27 mouse cellular contexts compared by ENCODE assay signal in genomic region chr9:75363001-75363400, GRCm38 (mm10). TPM values are rescaled to one million over a fixed set of nuclear protein-coding genes. Genes with fewer than 3 reads are reported as not detected.
DNase-seq lines count a peak whose midpoint lies in the region; ATAC-seq and TF ChIP-seq lines count a peak whose summit lies in the region.
"Had no signal": no experiment of that assay in that cellular context is flagged by ENCODE, and none has a peak within 500 bp of the region (broad histone marks: within the 10 kb centered on the region; RNA-seq: fewer than 3 reads in every experiment).

No protein-coding gene starts in this region.

- ATAC-seq in intestine, postnatal 0 days = peak; percentile 42
- no peak for ATAC-seq in intestine, embryonic 16.5 days
- ATAC-seq: forebrain, embryonic 13.5 days; midbrain, embryonic 15.5 days had no signal

- no peaks in the 10 kb centered on the region for H3K36me3 ChIP-seq in intestine, postnatal 0 days (ENCODE audit: control insufficient read depth, insufficient read depth)
- H3K36me3 ChIP-seq in intestine, embryonic 16.5 days (ENCODE audit: control insufficient read depth, insufficient read depth, low read length) = no peaks in the 10 kb centered on the region
- H3K36me3 ChIP-seq: hindbrain, embryonic 12.5 days; limb, embryonic 10.5 days; midbrain, embryonic 15.5 days had no signal

- TF ChIP-seq CTCF in intestine, postnatal 0 days (IDR thresholded peaks at IDR 0.05; ENCODE audit: low read depth) = no peak
- TF ChIP-seq CTCF in bone marrow, adult 2 months (IDR thresholded peaks at IDR 0.05; ENCODE audit: control insufficient read depth, insufficient read depth, low read length) = no peak
- no peak for TF ChIP-seq CTCF in layer of hippocampus, adult 2 months (conservative IDR thresholded peaks at IDR 0.05)

- H3K27ac ChIP-seq in intestine, postnatal 0 days (ENCODE audit: low read depth, low read length) = no peak overlapping the region
- no peak overlapping the region for H3K27ac ChIP-seq in intestine, embryonic 16.5 days (ENCODE audit: low read length)
- peak overlapping the region; percentile 14; the same call in 1 of the 2 replicates for H3K27ac ChIP-seq in bone marrow, adult 2 months (ENCODE audit: control insufficient read depth, insufficient read depth, low read depth, low read length, poor library complexity)
- no peak overlapping the region for H3K27ac ChIP-seq in layer of hippocampus, adult 2 months
- H3K27ac ChIP-seq: forebrain, embryonic 13.5 days; hindbrain, embryonic 12.5 days; limb, embryonic 10.5 days; midbrain, embryonic 15.5 days had no signal

- no peaks in the 10 kb centered on the region for H3K9me3 ChIP-seq in intestine, postnatal 0 days (ENCODE audit: control insufficient read depth)
- no peaks in the 10 kb centered on the region for H3K9me3 ChIP-seq in intestine, embryonic 16.5 days (ENCODE audit: control insufficient read depth, low read length)
- H3K9me3 ChIP-seq: forebrain, embryonic 13.5 days; hindbrain, embryonic 12.5 days; limb, embryonic 10.5 days; midbrain, embryonic 15.5 days had no signal

- 74% methylated on average over 5 of the region's 5 CpGs for WGBS in intestine, postnatal 0 days
- 71% methylated on average over 5 of the region's 5 CpGs for WGBS in intestine, embryonic 16.5 days
- 83% methylated on average over 5 of the region's 5 CpGs for WGBS in bone marrow, adult 2 months

- no peak overlapping the region for H3K4me2 ChIP-seq in intestine, postnatal 0 days (replicated peaks; ENCODE audit: low read depth)
- H3K4me2 ChIP-seq in intestine, embryonic 16.5 days (ENCODE audit: low read depth, low read length) = no peak overlapping the region
- H3K4me2 ChIP-seq: forebrain, embryonic 13.5 days; hindbrain, embryonic 12.5 days; liver, embryonic 11.5 days; midbrain, embryonic 15.5 days had no signal

- peak; percentile 39 for DNase-seq in adrenal gland, adult 8-10 months
- DNase-seq in adrenal gland, postnatal 25 days = no peak
- peak; percentile 82 for DNase-seq in testis, postnatal 14 days (ENCODE audit: low spot score)
- no peak for DNase-seq in layer of hippocampus, adult 2 months (ENCODE audit: low spot score in 2 of 2)
- DNase-seq in lung, postnatal 4 days = no peak
- DNase-seq: cerebellum, adult 9-11 months; gastrocnemius, postnatal 36 days; kidney, postnatal 4 days; retina, postnatal 1 day; thymus, postnatal 36 days had no signal

- no peaks in the 10 kb centered on the region for H3K27me3 ChIP-seq in intestine, postnatal 0 days (replicated peaks; ENCODE audit: control insufficient read depth, insufficient read depth, low read length)
- H3K27me3 ChIP-seq in intestine, embryonic 16.5 days (replicated peaks; ENCODE audit: control insufficient read depth, insufficient read depth, low read length) = no peaks in the 10 kb centered on the region
- H3K27me3 ChIP-seq: forebrain, embryonic 13.5 days; hindbrain, embryonic 12.5 days; midbrain, embryonic 15.5 days had no signal

- no peak overlapping the region for H3K4me3 ChIP-seq in intestine, postnatal 0 days (ENCODE audit: low read depth, low read length)
- H3K4me3 ChIP-seq in intestine, embryonic 16.5 days (ENCODE audit: low read length) = no peak overlapping the region
- H3K4me3 ChIP-seq in bone marrow, adult 2 months (replicated peaks; ENCODE audit: control insufficient read depth, low read depth, low read length) = no peak overlapping the region
- no peak overlapping the region for H3K4me3 ChIP-seq in layer of hippocampus, adult 2 months
- H3K4me3 ChIP-seq: forebrain, embryonic 13.5 days; hindbrain, embryonic 12.5 days; limb, embryonic 10.5 days; midbrain, embryonic 15.5 days; myocyte had no signal

- TF ChIP-seq POLR2A in bone marrow, adult 2 months (IDR thresholded peaks at IDR 0.05; ENCODE audit: borderline replicate concordance, control insufficient read depth, low read depth, low read length) = no peak

- no peaks in the 10 kb centered on the region for H3K4me1 ChIP-seq in intestine, postnatal 0 days (replicated peaks; ENCODE audit: control insufficient read depth, insufficient read depth, low read length)
- no peaks in the 10 kb centered on the region for H3K4me1 ChIP-seq in intestine, embryonic 16.5 days (ENCODE audit: control insufficient read depth, insufficient read depth, low read length)
- H3K4me1 ChIP-seq in bone marrow, adult 2 months (ENCODE audit: control insufficient read depth, insufficient read depth, low read length) = peaks cover 6% of the 10 kb centered on the region; the same call in 1 of the 2 replicates
- H3K4me1 ChIP-seq: forebrain, embryonic 13.5 days; hindbrain, embryonic 12.5 days; limb, embryonic 10.5 days; midbrain, embryonic 15.5 days had no signal

- no peak overlapping the region for H3K9ac ChIP-seq in intestine, postnatal 0 days (ENCODE audit: low read depth, low read length)
- H3K9ac ChIP-seq in intestine, embryonic 16.5 days (ENCODE audit: low read depth, low read length) = no peak overlapping the region
- H3K9ac ChIP-seq: forebrain, embryonic 13.5 days; hindbrain, embryonic 12.5 days; midbrain, embryonic 15.5 days had no signal

RNA-seq across cellular contexts. Expression of gene Bcl2l10, which starts 15.4 kb away (rescaled TPM):
- total RNA-seq in adrenal gland, adult 8-10 months (2022) = under 1 TPM in 2 of 4 experiments, not detected in 2; 0.41 to 0.97 TPM
- total RNA-seq in adrenal gland, postnatal 25 days (2021) = not detected in 2 replicates
- not detected in 2 replicates for polyA plus RNA-seq in intestine, postnatal 0 days (2015; fragmentation: Nextera tagmentation; extraction: Ambion mirVana)
- not detected in 2 replicates for polyA plus RNA-seq in intestine, embryonic 16.5 days (2015; fragmentation: Nextera tagmentation; extraction: Ambion mirVana)
- not detected in 2 replicates for polyA plus RNA-seq in bone marrow, adult 2 months (2011; ENCODE audit: insufficient read depth, insufficient read length, low replicate concordance, missing spikeins)
- not detected for total RNA-seq in layer of hippocampus, adult 2 months (2021)
- total RNA-seq: gastrocnemius, postnatal 36 days; layer of hippocampus, postnatal 10 days; megakaryocyte-erythroid progenitor cell, adult 5-6 weeks had no signal
- polyA plus RNA-seq: embryonic facial prominence, embryonic 11.5 days; forebrain, embryonic 13.5 days; heart, embryonic 16.5 days; hindbrain, embryonic 12.5 days; intestine, embryonic 14.5 days; kidney, embryonic 14.5 days; limb, embryonic 10.5 days; liver, embryonic 11.5 days; midbrain, embryonic 15.5 days; myocyte; neural tube, embryonic 14.5 days; stomach, embryonic 16.5 days had no signal

RNA-seq across cellular contexts. Expression of gene Mapk6, which starts 46.8 kb away (rescaled TPM):
- 10 to 100 TPM; 31.4 to 49.5 (median 36.9) TPM for total RNA-seq in adrenal gland, adult 8-10 months (2022)
- 35.2 and 35.8 TPM in 2 replicates for total RNA-seq in adrenal gland, postnatal 25 days (2021)
- 36.6 and 39.2 TPM in 2 replicates for polyA plus RNA-seq in intestine, postnatal 0 days (2015; fragmentation: Nextera tagmentation; extraction: Ambion mirVana)
- polyA plus RNA-seq in intestine, embryonic 16.5 days (2015; fragmentation: Nextera tagmentation; extraction: Ambion mirVana) = 43.5 and 45.9 TPM in 2 replicates
- polyA plus RNA-seq in bone marrow, adult 2 months (2011; ENCODE audit: insufficient read depth, insufficient read length, low replicate concordance, missing spikeins) = 16.0 and 36.8 TPM in 2 replicates
- 10 to 100 TPM; 23.5 to 24.8 TPM for total RNA-seq in layer of hippocampus, adult 2 months (2021)

RNA-seq across cellular contexts. Expression of gene Gnb5, which starts 56.9 kb away (rescaled TPM):
- total RNA-seq in adrenal gland, adult 8-10 months (2022) = 10 to 100 TPM; 56.0 to 79.4 (median 66.8) TPM
- 36.7 and 37.3 TPM in 2 replicates for total RNA-seq in adrenal gland, postnatal 25 days (2021)
- polyA plus RNA-seq in intestine, postnatal 0 days (2015; fragmentation: Nextera tagmentation; extraction: Ambion mirVana) = 11.2 and 11.3 TPM in 2 replicates
- 15.8 and 16.2 TPM in 2 replicates for polyA plus RNA-seq in intestine, embryonic 16.5 days (2015; fragmentation: Nextera tagmentation; extraction: Ambion mirVana)
- 5.2 TPM in 1 of 2 replicates, not detected in the other for polyA plus RNA-seq in bone marrow, adult 2 months (2011; ENCODE audit: insufficient read depth, insufficient read length, low replicate concordance, missing spikeins)
- total RNA-seq in layer of hippocampus, adult 2 months (2021) = 100 to 1,000 TPM; 125 to 127 TPM

Comparison
In these comparisons a context has a peak if more than half of its experiments do, and no peak if none do; other contexts are left out.
1. DNase-seq: peak in adrenal gland, adult 8-10 months (single experiment) and testis, postnatal 14 days (single experiment); none in adrenal gland, postnatal 25 days (single experiment), layer of hippocampus, adult 2 months (0 of 2) and lung, postnatal 4 days (0 of 2).